Mouse (Mus musculus) liver, postnatal 0 days (tissue): ENCODE data around the gene Shisa6. TPM values are rescaled to one million over a fixed set of nuclear protein-coding genes. Genes with fewer than 3 reads are reported as not detected.

Source experiments
- ATAC-seq: fragments of 200-750 bp; cut with Nextera tagmentation; 2 replicates; pipeline ENCODE4 v1.8.0; 2017; ENCODE audit warnings: mild to moderate bottlenecking, moderate library complexity
- DNase-seq: peaks from one replicate; pipeline ENCODE4 v3.0.0-alpha.2; 2016
- H3K27ac ChIP-seq: fragments of 300-500 bp; sonication (generic); 2 replicates; pipeline ENCODE4 v1.5.1; 2014; ENCODE audit warnings: antibody characterized with exemption, moderate library complexity, mild to moderate bottlenecking, low read depth
- H3K27me3 ChIP-seq: fragments of 300-500 bp; sonication (generic); 2 replicates; pipeline ENCODE4 v1.6.1; 2014; ENCODE audit warnings: low read length, control low read depth, mixed read lengths; ENCODE audit not compliant: insufficient read depth
- H3K36me3 ChIP-seq: fragments of 300-500 bp; sonication (generic); replicated peaks from 2 replicates; pipeline ENCODE4 v1.6.1; 2014; ENCODE audit warnings: mild to moderate bottlenecking, control low read depth, low read length, moderate library complexity, mixed read lengths; ENCODE audit not compliant: insufficient read depth
- H3K4me1 ChIP-seq: fragments of 300-500 bp; sonication (generic); 2 replicates; pipeline ENCODE4 v1.6.1; 2014; ENCODE audit warnings: antibody characterized with exemption, mild to moderate bottlenecking, control low read depth; ENCODE audit not compliant: insufficient read depth
- H3K4me2 ChIP-seq: fragments of 300-500 bp; sonication (generic); 2 replicates; pipeline ENCODE4 v1.6.1; 2014; ENCODE audit warnings: low read depth, mild to moderate bottlenecking, low read length, moderate library complexity, mixed read lengths
- H3K4me3 ChIP-seq: fragments of 300-500 bp; sonication (generic); 2 replicates; pipeline ENCODE4 v1.5.1; 2014; ENCODE audit warnings: low read depth, low read length
- H3K9ac ChIP-seq: fragments of 300-500 bp; sonication (generic); replicated peaks from 2 replicates; pipeline ENCODE4 v1.6.1; 2014; ENCODE audit warnings: mild to moderate bottlenecking, moderate library complexity
- H3K9me3 ChIP-seq: fragments of 300-500 bp; sonication (generic); 2 replicates; pipeline ENCODE4 v1.6.1; 2016; ENCODE audit warnings: mild to moderate bottlenecking, control low read depth, low read length, mixed read lengths
- CTCF ChIP-seq: sonication (generic); IDR thresholded peaks from 2 replicates; pipeline ENCODE4 v1.5.1; 2016; ENCODE audit warnings: antibody characterized with exemption, low read depth
- EP300 ChIP-seq: IDR thresholded peaks from 2 replicates; pipeline ENCODE4 v1.6.1; 2016; ENCODE audit warnings: antibody characterized with exemption, low read depth, mild to moderate bottlenecking
- WGBS: fragments of 180-500 bp; shearing (Covaris S2); extraction: QIAGEN DNeasy Blood & Tissue Kit; methylation state at CpG from one replicate; pipeline ENCODE4 v1.1.7; 2014; ENCODE audit not compliant: insufficient replicate concordance; 5-methylcytosine and 5-hydroxymethylcytosine counted together
- polyA plus RNA-seq: library from polyadenylated mRNA; unstranded; fragments of >200 nt; fragmentation: Nextera tagmentation; extraction: Ambion mirVana; gene quantifications from 2 replicates; pipeline ENCODE4 v1.2.1, GENCODE M21; 2015

Gene Shisa6
- polyA plus RNA-seq, 1 experiment from 2014 or later: not detected

GRCm38 (mm10) chr11:66274707-66275081 lies 251.1 kb downstream of the Shisa6 start:
- Histone ChIP-seq H3K4me2 (no peak overlapping the region), H3K9ac (no peak overlapping the region), H3K36me3 (no peaks in the 10 kb centered on the region), H3K27ac (no peak overlapping the region), H3K27me3 (no peaks in the 10 kb centered on the region), H3K9me3 (no peaks in the 10 kb centered on the region), H3K4me1 (no peaks in the 10 kb centered on the region), H3K4me3 (no peak overlapping the region)
- WGBS: 73% methylated on average over 2 of the region's 2 CpGs
- ATAC-seq: no peak
- no peak for TF ChIP-seq EP300
- TF ChIP-seq CTCF: no peak
- DNase-seq: no peak

GRCm38 (mm10) chr11:66273904-66274706 lies 251.7 kb downstream of the Shisa6 start:
- 60% methylated on average over 8 of the region's 8 CpGs for WGBS
- ATAC-seq: no peak
- TF ChIP-seq CTCF (no peak), EP300 (no peak)

GRCm38 (mm10) chr11:66267029-66267428 lies 258.7 kb downstream of the Shisa6 start:
- Histone ChIP-seq H3K4me3 (no peak overlapping the region), H3K4me1 (no peaks in the 10 kb centered on the region), H3K27ac (no peak overlapping the region), H3K27me3 (no peaks in the 10 kb centered on the region), H3K36me3 (no peaks in the 10 kb centered on the region), H3K9me3 (no peaks in the 10 kb centered on the region), H3K4me2 (no peak overlapping the region), H3K9ac (no peak overlapping the region)
- TF ChIP-seq CTCF (no peak), EP300 (no peak)
- DNase-seq (no peak), ATAC-seq (no peak)
- WGBS: 49% methylated on average over 3 of the region's 3 CpGs

More at GRCm38 (mm10) chr11:66273904-66274706, 251.7 kb downstream of the Shisa6 start:
- no peak overlapping the region for H3K4me2 ChIP-seq
- no peak for DNase-seq
- H3K36me3 ChIP-seq: no peaks in the 10 kb centered on the region
- H3K27me3 ChIP-seq: no peaks in the 10 kb centered on the region
- no peaks in the 10 kb centered on the region for H3K4me1 ChIP-seq
- H3K9me3 ChIP-seq: no peaks in the 10 kb centered on the region
- no peak overlapping the region for H3K9ac ChIP-seq
- H3K27ac ChIP-seq: no peak overlapping the region
- no peak overlapping the region for H3K4me3 ChIP-seq

GRCm38 (mm10) chr11:66265336-66265990 lies 260.3 kb downstream of the Shisa6 start:
- Histone ChIP-seq H3K27ac (no peak overlapping the region), H3K36me3 (no peaks in the 10 kb centered on the region), H3K4me3 (no peak overlapping the region), H3K4me1 (no peaks in the 10 kb centered on the region), H3K4me2 (no peak overlapping the region), H3K9me3 (no peaks in the 10 kb centered on the region), H3K27me3 (no peaks in the 10 kb centered on the region), H3K9ac (no peak overlapping the region)
- DNase-seq (no peak), ATAC-seq (no peak)
- WGBS: 41% methylated on average over 1 of the region's 1 CpGs
- TF ChIP-seq EP300: no peak
- no peak for TF ChIP-seq CTCF

GRCm38 (mm10) chr11:66260205-66260604 lies 265.6 kb downstream of the Shisa6 start:
- Histone ChIP-seq H3K4me3 (no peak overlapping the region), H3K9me3 (no peaks in the 10 kb centered on the region), H3K27ac (no peak overlapping the region), H3K4me2 (no peak overlapping the region), H3K9ac (no peak overlapping the region), H3K36me3 (no peaks in the 10 kb centered on the region), H3K27me3 (no peaks in the 10 kb centered on the region), H3K4me1 (no peaks in the 10 kb centered on the region)
- 53% methylated on average over 2 of the region's 2 CpGs for WGBS
- DNase-seq: no peak
- ATAC-seq: no peak
- TF ChIP-seq EP300 (no peak), CTCF (no peak)

- Histone ChIP-seq H3K4me2 (no peak overlapping the region), H3K9ac (no peak overlapping the region), H3K4me3 (no peak overlapping the region), H3K9me3 (no peaks in the 10 kb centered on the region), H3K27me3 (no peaks in the 10 kb centered on the region), H3K36me3 (no peaks in the 10 kb centered on the region), H3K27ac (no peak overlapping the region), H3K4me1 (no peaks in the 10 kb centered on the region)
- TF ChIP-seq CTCF: no peak
- no peak for TF ChIP-seq EP300
- ATAC-seq (no peak), DNase-seq (peak; percentile 43)
- WGBS: 14% methylated on average over 3 of the region's 3 CpGs
These were observed 266.9 kb downstream of the Shisa6 start for GRCm38 (mm10) chr11:66258851-66259250.
